Mouse (Mus musculus) midbrain, postnatal 0 days (tissue): Measurements from ENCODE around the gene Insr. TPM values are rescaled to one million over a fixed set of nuclear protein-coding genes. Genes with fewer than 3 reads are reported as not detected.
"Not testable (repeated sequence)": the region's sequence is repeated elsewhere in the genome, so short reads cannot be mapped to it uniquely, and the experiment has no call there.

Experiments
- ATAC-seq: fragments of 200-750 bp; cut with Nextera tagmentation; 2 replicates; pipeline ENCODE4 v1.8.0; 2017; ENCODE audit warnings: moderate number of reproducible peaks, mild to moderate bottlenecking, moderate TSS enrichment, moderate library complexity; ENCODE audit not compliant: low FRiP score
- DNase-seq: peaks from one replicate; pipeline ENCODE4 v3.0.0-alpha.2; 2015; ENCODE audit warnings: low spot score
- H3K27ac ChIP-seq: fragments of 300-500 bp; sonication (generic); 2 replicates; pipeline ENCODE4 v1.5.1; 2014; ENCODE audit warnings: low read depth, mild to moderate bottlenecking, low read length, mixed read lengths
- H3K27me3 ChIP-seq: fragments of 300-500 bp; sonication (generic); 2 replicates; pipeline ENCODE4 v1.6.1; 2014; ENCODE audit warnings: low read length, control low read depth, mixed read lengths; ENCODE audit not compliant: insufficient read depth
- H3K36me3 ChIP-seq: fragments of 300-500 bp; sonication (generic); 2 replicates; pipeline ENCODE4 v1.6.1; 2014; ENCODE audit warnings: low read length, control low read depth, mixed read lengths; ENCODE audit not compliant: insufficient read depth
- H3K4me1 ChIP-seq: fragments of 300-500 bp; sonication (generic); 2 replicates; pipeline ENCODE4 v1.6.1; 2014; ENCODE audit warnings: mild to moderate bottlenecking, control low read depth, antibody characterized with exemption, low read length, mixed read lengths; ENCODE audit not compliant: insufficient read depth
- H3K4me2 ChIP-seq: fragments of 300-500 bp; sonication (generic); 2 replicates; pipeline ENCODE4 v1.6.1; 2014; ENCODE audit warnings: low read depth, mild to moderate bottlenecking, low read length, mixed read lengths; ENCODE audit not compliant: poor library complexity, severe bottlenecking
- H3K4me3 ChIP-seq: fragments of 300-500 bp; sonication (generic); 2 replicates; pipeline ENCODE4 v1.5.1; 2014; ENCODE audit warnings: low read depth, mild to moderate bottlenecking, low read length, moderate library complexity
- H3K9ac ChIP-seq: fragments of 300-500 bp; sonication (generic); replicated peaks from 2 replicates; pipeline ENCODE4 v1.6.1; 2014; ENCODE audit warnings: mild to moderate bottlenecking, low read length, moderate library complexity, mixed read lengths; ENCODE audit not compliant: poor library complexity, severe bottlenecking
- H3K9me3 ChIP-seq: fragments of 300-500 bp; sonication (generic); 2 replicates; pipeline ENCODE4 v1.6.1; 2016; ENCODE audit warnings: low read length, control low read depth
- CTCF ChIP-seq: IDR thresholded peaks from 2 replicates; pipeline ENCODE4 v1.5.1; 2016; ENCODE audit warnings: antibody characterized with exemption, mild to moderate bottlenecking
- whole genome bisulfite sequencing: fragments of 180-500 bp; shearing (Covaris S2); extraction: QIAGEN DNeasy Blood & Tissue Kit; methylation state at CpG from one replicate; pipeline ENCODE4 v1.1.7; 2014; 5-methylcytosine and 5-hydroxymethylcytosine counted together
- polyA plus RNA-seq: library from polyadenylated mRNA; unstranded; fragments of >200 nt; fragmentation: Nextera tagmentation; extraction: Ambion mirVana; gene quantifications from 2 replicates; pipeline ENCODE4 v1.2.1, GENCODE M21; 2015
- total RNA-seq: library from RNA; depleted of rRNA; stranded (reverse); fragments of >200 nt; gene quantifications from 2 replicates; pipeline ENCODE4 v1.2.3, GENCODE M21; 2014; rRNA removed

Gene Insr
- total RNA-seq (40.3 and 44.5 TPM in 2 replicates), polyA plus RNA-seq (30.0 and 32.9 TPM in 2 replicates)

- 0% methylated on average over 47 of the region's 61 CpGs for WGBS
- DNase-seq = peak; percentile 93
- H3K4me3 ChIP-seq = peak within 1 kb of the TSS; percentile 67
- H3K9ac ChIP-seq = peak within 1 kb of the TSS; percentile 90
- H3K4me2 ChIP-seq = peak within 1 kb of the TSS; percentile 76
- peak within 1 kb of the TSS; percentile 65 for H3K27ac ChIP-seq
- no peak for TF ChIP-seq CTCF
- H3K36me3 ChIP-seq = no peaks in the 10 kb centered on the region
- no peaks in the 10 kb centered on the region for H3K27me3 ChIP-seq
- ATAC-seq = peak; percentile 96
- H3K4me1 ChIP-seq = peaks cover 13% of the 10 kb centered on the region
- H3K9me3 ChIP-seq = no peaks in the 10 kb centered on the region
Measured at GRCm38 (mm10) chr8:3278934-3279720, at the start of gene Insr. Insr (minus strand) TSS chr8:3279617.

GRCm38 (mm10) chr8:3327538-3328245 is 48.3 kb upstream of the Insr start:
- ATAC-seq (no peak), DNase-seq (no peak)
- H3K4me2 ChIP-seq = no peak overlapping the region
- H3K9ac ChIP-seq = no peak overlapping the region
- no peaks in the 10 kb centered on the region for H3K27me3 ChIP-seq
- H3K9me3 ChIP-seq = no peaks in the 10 kb centered on the region
- WGBS = 75% methylated on average over 8 of the region's 8 CpGs
- no peak overlapping the region for H3K4me3 ChIP-seq
- H3K4me1 ChIP-seq = no peaks in the 10 kb centered on the region
- no peak overlapping the region for H3K27ac ChIP-seq
- TF ChIP-seq CTCF = no peak
- no peaks in the 10 kb centered on the region for H3K36me3 ChIP-seq

GRCm38 (mm10) chr8:3327056-3327455 is 47.6 kb upstream of the Insr start:
- TF ChIP-seq CTCF = no peak
- Histone ChIP-seq H3K4me1 (no peaks in the 10 kb centered on the region), H3K9me3 (no peaks in the 10 kb centered on the region), H3K27ac (no peak overlapping the region), H3K36me3 (no peaks in the 10 kb centered on the region), H3K27me3 (no peaks in the 10 kb centered on the region), H3K4me3 (no peak overlapping the region), H3K9ac (no peak overlapping the region), H3K4me2 (no peak overlapping the region)
- WGBS = 90% methylated on average over 1 of the region's 1 CpGs
- no peak for DNase-seq
- no peak for ATAC-seq

GRCm38 (mm10) chr8:3324253-3324652 is 44.8 kb upstream of the Insr start:
- no peak for TF ChIP-seq CTCF
- H3K4me1 ChIP-seq = no peaks in the 10 kb centered on the region
- ATAC-seq = no peak
- no peak overlapping the region for H3K9ac ChIP-seq
- no peaks in the 10 kb centered on the region for H3K27me3 ChIP-seq
- 98% methylated on average over 2 of the region's 2 CpGs for WGBS
- H3K4me2 ChIP-seq = no peak overlapping the region
- no peak overlapping the region for H3K27ac ChIP-seq
- H3K9me3 ChIP-seq = no peaks in the 10 kb centered on the region
- no peak for DNase-seq
- no peak overlapping the region for H3K4me3 ChIP-seq
- H3K36me3 ChIP-seq = no peaks in the 10 kb centered on the region

GRCm38 (mm10) chr8:3319267-3319666 is 39.9 kb upstream of the Insr start:
- not testable (repeated sequence) for H3K4me3 ChIP-seq, H3K9me3 ChIP-seq, H3K27me3 ChIP-seq, DNase-seq, H3K36me3 ChIP-seq, H3K27ac ChIP-seq, ATAC-seq, H3K4me1 ChIP-seq, H3K9ac ChIP-seq, H3K4me2 ChIP-seq
- WGBS = 97% methylated on average over 8 of the region's 11 CpGs

- Histone ChIP-seq H3K4me1 (no peaks in the 10 kb centered on the region), H3K9ac (no peak overlapping the region), H3K4me3 (no peak overlapping the region), H3K27me3 (no peaks in the 10 kb centered on the region), H3K4me2 (no peak overlapping the region), H3K36me3 (no peaks in the 10 kb centered on the region), H3K27ac (no peak overlapping the region), H3K9me3 (no peaks in the 10 kb centered on the region)
- ATAC-seq (no peak), DNase-seq (no peak)
- WGBS = 94% methylated on average over 5 of the region's 5 CpGs
- no peak for TF ChIP-seq CTCF
Measured at GRCm38 (mm10) chr8:3316585-3316984, 37.2 kb upstream of the Insr start.
